Comparison of ENCODE assay signal across 26 mouse cellular contexts in genomic region chr14:74893693-74894092, GRCm38 (mm10).
"Had no signal": no experiment of that assay in that cellular context is flagged by ENCODE, and none has a peak within 500 bp of the region (broad histone marks: within the 10 kb centered on the region; RNA-seq: fewer than 3 reads in every experiment).

No protein-coding gene starts in this region.

- H3K27me3 ChIP-seq: heart, embryonic 12.5 days; hindbrain, embryonic 12.5 days; intestine, embryonic 15.5 days; limb, embryonic 13.5 days; limb, embryonic 15.5 days; liver, embryonic 13.5 days; liver, embryonic 15.5 days had no signal

- ATAC-seq: inflammation-experienced regulatory T-cells, adult 6 months; intestine, embryonic 15.5 days; intestine, postnatal 0 days; liver, postnatal 0 days had no signal

- H3K4me3 ChIP-seq: gastrocnemius, adult 2 months; heart, adult 2 months; heart, embryonic 10.5 days; heart, embryonic 12.5 days; hindbrain, embryonic 10.5 days; hindbrain, embryonic 12.5 days; intestine, embryonic 15.5 days; limb, embryonic 13.5 days; limb, embryonic 15.5 days; liver, embryonic 13.5 days; liver, embryonic 15.5 days had no signal

- H3K27ac ChIP-seq: gastrocnemius, adult 2 months; heart, adult 2 months; heart, embryonic 10.5 days; hindbrain, embryonic 10.5 days; hindbrain, embryonic 12.5 days; hindbrain, embryonic 14.5 days; intestine, embryonic 15.5 days; limb, embryonic 13.5 days; limb, embryonic 15.5 days; liver, embryonic 13.5 days; liver, embryonic 15.5 days had no signal

- H3K4me2 ChIP-seq: heart, embryonic 12.5 days; hindbrain, embryonic 12.5 days; hindbrain, embryonic 14.5 days; intestine, embryonic 15.5 days; limb, embryonic 13.5 days; limb, embryonic 15.5 days; liver, embryonic 13.5 days; liver, embryonic 15.5 days had no signal

- H3K9ac ChIP-seq: heart, embryonic 12.5 days; hindbrain, embryonic 12.5 days; hindbrain, embryonic 14.5 days; intestine, embryonic 15.5 days; limb, embryonic 13.5 days; limb, embryonic 15.5 days; liver, embryonic 13.5 days; liver, embryonic 15.5 days; liver, postnatal 0 days had no signal

- DNase-seq: gastrocnemius, adult 2 months; gastrocnemius, postnatal 10 days; gastrocnemius, postnatal 25 days; heart, adult 2 months; heart, postnatal 10 days; heart, postnatal 4 days; kidney, adult 18-20 months; kidney, adult 8-10 months; kidney, postnatal 10 days; kidney, postnatal 36 days; layer of hippocampus, adult 9-11 months; layer of hippocampus, postnatal 36 days; left cerebral cortex, postnatal 4 days; liver, embryonic 13.5 days; liver, postnatal 0 days had no signal

- H3K36me3 ChIP-seq: heart, embryonic 10.5 days; heart, embryonic 12.5 days; hindbrain, embryonic 10.5 days; hindbrain, embryonic 12.5 days; intestine, embryonic 15.5 days; limb, embryonic 13.5 days; limb, embryonic 15.5 days; liver, embryonic 13.5 days; liver, embryonic 15.5 days had no signal

- H3K4me1 ChIP-seq: hindbrain, embryonic 10.5 days; hindbrain, embryonic 12.5 days; intestine, embryonic 15.5 days; limb, embryonic 13.5 days; limb, embryonic 15.5 days had no signal

- H3K9me3 ChIP-seq: heart, embryonic 10.5 days; heart, embryonic 12.5 days; hindbrain, embryonic 10.5 days; hindbrain, embryonic 12.5 days; intestine, embryonic 15.5 days; limb, embryonic 13.5 days; limb, embryonic 15.5 days; liver, embryonic 13.5 days; liver, embryonic 15.5 days had no signal
